Mouse (Mus musculus): ENCODE data around the gene Gm20388.

DNA sequence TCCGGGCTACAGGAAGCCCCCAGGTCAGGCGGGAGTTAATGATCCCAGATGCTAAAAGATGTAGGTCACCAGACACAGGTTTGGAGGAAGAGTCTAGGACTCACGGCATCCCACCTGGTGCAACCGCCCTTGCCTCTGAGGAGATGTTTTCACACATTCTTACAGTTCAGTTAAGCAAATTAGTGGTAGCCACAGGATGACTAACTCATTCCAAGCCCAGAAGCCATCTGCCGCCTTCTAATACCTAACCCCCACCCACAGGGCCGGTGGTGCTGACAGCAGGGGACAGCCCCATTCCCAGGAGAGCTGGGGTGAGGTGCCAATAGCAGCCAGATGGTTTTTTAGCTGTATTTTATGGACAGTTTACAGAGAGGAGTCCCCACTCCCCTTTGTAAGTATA, 2375.1 kb downstream of the Gm20388 start:
- TF ChIP-seq CTCF (IDR thresholded peaks at IDR 0.05; ENCODE audit: borderline replicate concordance, insufficient read depth, low read depth, low read length): no peak
- TF ChIP-seq POLR2A (IDR thresholded peaks at IDR 0.05; ENCODE audit: borderline replicate concordance, insufficient read depth, low read length): no peak
